Mouse (Mus musculus): ENCODE results near the gene Cdc42bpa.
A peak's percentile ranks its signal among the peaks of the same experiment; 100 is the strongest.

- TF ChIP-seq POLR2A (IDR thresholded peaks at IDR 0.05; ENCODE audit: low read depth, low read length): peak; percentile 42; the same call in 1 of the 2 replicates
- no peak for TF ChIP-seq CTCF (IDR thresholded peaks at IDR 0.05; ENCODE audit: extremely low read depth, insufficient read length, insufficient replicate concordance, low read depth, low read length)
Measured at GRCm38 (mm10) chr1:179959721-179960542, at the start of gene Cdc42bpa.
